Mouse (Mus musculus): ENCODE results near the gene Olfr887. TPM values are rescaled to one million over a fixed set of nuclear protein-coding genes. Genes with fewer than 3 reads are reported as not detected.

The Olfr887 gene
- total RNA-seq (2023) = not detected

GRCm38 (mm10) chr9:38083772-38084171 lies at the start of gene Olfr887:
Gene Olfr887, plus strand, starts transcription at chr9:38084072.

GRCm38 (mm10) chr9:38046255-38046654 lies 37.6 kb upstream of the Olfr887 start, which contains the start of gene Olfr884:
Gene Olfr884, plus strand, starts transcription at chr9:38046555.

GRCm38 (mm10) chr9:38061022-38061421 lies 22.9 kb upstream of the Olfr887 start, which contains the start of gene Olfr885:
Gene Olfr885, plus strand, starts transcription at chr9:38061322.

GRCm38 (mm10) chr9:38107828-38108227 lies 24.0 kb downstream of the Olfr887 start, which contains the start of gene Olfr888:
Gene Olfr888, plus strand, starts transcription at chr9:38108128.

GRCm38 (mm10) chr9:38114898-38115297 lies 31.0 kb downstream of the Olfr887 start, which contains the start of gene Olfr889:
Gene Olfr889, plus strand, starts transcription at chr9:38115198.

Other genes with a start within 250 kb of the Olfr887 start
- not detected for gene Olfr877, start 229.8 kb upstream of the Olfr887 start, total RNA-seq (2023)
- gene Olfr145, start 187.3 kb upstream of the Olfr887 start, total RNA-seq (2023) = not detected
- not detected for gene Olfr878, start 166.2 kb upstream of the Olfr887 start, total RNA-seq (2023)
- gene Olfr881, start 92.2 kb upstream of the Olfr887 start, total RNA-seq (2023) = not detected
- gene Olfr883, start 58.3 kb upstream of the Olfr887 start, total RNA-seq (2023) = not detected
- gene Olfr884, start 37.5 kb upstream of the Olfr887 start, total RNA-seq (2023) = not detected
- not detected for gene Olfr885, start 22.8 kb upstream of the Olfr887 start, total RNA-seq (2023)
- not detected for gene Olfr888, start 24.1 kb downstream of the Olfr887 start, total RNA-seq (2023)
- gene Olfr889, start 31.1 kb downstream of the Olfr887 start, total RNA-seq (2023) = not detected
- gene Olfr890, start 58.4 kb downstream of the Olfr887 start, total RNA-seq (2023) = not detected
- not detected for gene Olfr891, start 96.7 kb downstream of the Olfr887 start, total RNA-seq (2023)
- gene Olfr893, start 124.3 kb downstream of the Olfr887 start, total RNA-seq (2023) = not detected
- gene Olfr894, start 134.0 kb downstream of the Olfr887 start, total RNA-seq (2023) = not detected
- gene Olfr143, start 168.7 kb downstream of the Olfr887 start, total RNA-seq (2023) = not detected
- gene Olfr895, start 183.8 kb downstream of the Olfr887 start, total RNA-seq (2023) = not detected
- not detected for gene Olfr896-ps1, start 207.0 kb downstream of the Olfr887 start, total RNA-seq (2023)
- not detected for gene Olfr25, start 245.0 kb downstream of the Olfr887 start, total RNA-seq (2023)